Mouse (Mus musculus): ENCODE results near the gene Myh9. TPM values are rescaled to one million over a fixed set of nuclear protein-coding genes. Genes with fewer than 3 reads are reported as not detected.
"Not testable (repeated sequence)": the region's sequence is repeated elsewhere in the genome, so short reads cannot be mapped to it uniquely, and the experiment has no call there.

Myh9 gene
- polyA plus RNA-seq, 1 experiment from 2014 or later = 36.8 TPM

DNA sequence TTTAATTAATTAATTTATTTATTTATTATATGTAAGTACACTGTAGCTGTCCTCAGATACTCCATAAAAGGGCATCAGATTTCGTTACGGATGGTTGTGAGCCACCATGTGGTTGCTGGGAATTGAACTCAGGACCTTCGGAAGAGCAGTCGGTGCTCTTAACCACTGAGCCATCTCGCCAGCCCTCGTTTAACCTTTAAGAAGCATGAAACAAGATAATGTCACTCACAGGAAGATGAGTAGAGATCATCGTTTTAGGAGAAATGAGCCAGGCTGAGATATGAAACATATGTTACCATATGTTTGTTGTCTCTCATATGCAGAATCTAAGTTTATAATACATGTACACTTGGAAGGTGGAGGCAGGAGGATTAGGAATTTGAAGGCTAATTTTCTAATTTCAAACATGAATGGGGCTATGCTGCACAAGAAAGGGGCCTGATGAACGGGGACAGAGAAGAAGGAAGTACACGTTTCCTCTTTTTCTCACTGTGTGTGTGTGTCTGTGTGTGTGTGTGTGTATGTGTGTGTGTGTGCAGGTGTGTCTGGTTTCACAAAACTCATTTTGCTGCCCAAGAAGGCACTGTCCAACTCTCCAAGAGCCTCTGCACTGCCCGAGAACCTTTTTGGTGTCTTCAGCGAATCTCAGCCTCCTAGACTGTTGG lies 4.1 kb upstream of the Myh9 start:
- not testable (repeated sequence) for H3K4me3 ChIP-seq; H3K27me3 ChIP-seq (ENCODE audit: poor library complexity, severe bottlenecking); DNase-seq (ENCODE audit: extremely low spot score, low spot score); H3K27ac ChIP-seq; H3K9me3 ChIP-seq; H3K36me3 ChIP-seq (replicated peaks)
- peaks cover 27% of the 10 kb centered on the region for H3K4me1 ChIP-seq
- WGBS = 93% methylated on average over 10 of the region's 11 CpGs

DNA sequence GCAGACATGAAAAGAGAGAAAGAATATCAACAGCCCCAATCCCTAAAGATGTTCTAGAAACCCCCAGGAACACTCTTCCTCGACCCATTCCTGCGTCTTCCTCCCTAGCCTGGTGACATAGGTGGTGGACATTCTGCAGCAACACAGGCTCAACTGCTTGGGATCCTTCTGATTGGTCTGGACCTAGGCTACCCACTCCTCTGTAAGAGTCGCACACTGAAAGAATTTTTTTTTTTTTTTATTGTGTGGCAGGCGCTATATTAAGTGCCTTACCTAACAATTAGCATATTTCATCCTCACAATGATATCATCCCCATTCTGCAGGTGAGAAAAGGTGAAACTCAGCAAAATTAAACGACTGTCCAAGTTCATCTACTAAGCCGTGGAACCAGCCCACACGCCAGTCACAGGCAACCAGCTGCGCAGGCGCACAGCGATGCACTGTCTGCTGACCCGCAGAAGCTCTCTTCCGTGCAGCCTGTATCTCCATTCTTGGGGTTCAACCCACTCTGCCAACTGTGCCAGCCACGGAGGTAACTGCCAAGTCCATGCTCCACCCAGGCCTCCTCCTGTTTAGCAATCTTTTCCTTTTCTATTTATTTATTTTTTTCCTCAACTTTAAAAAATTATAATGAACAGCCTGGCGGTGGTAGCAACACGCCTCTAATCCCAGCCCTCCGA lies 3.1 kb upstream of the Myh9 start:
- H3K27ac ChIP-seq = no peak overlapping the region
- H3K27me3 ChIP-seq (ENCODE audit: poor library complexity, severe bottlenecking) = no peaks in the 10 kb centered on the region
- no peak for DNase-seq (ENCODE audit: extremely low spot score, low spot score)
- H3K4me1 ChIP-seq = peaks cover 33% of the 10 kb centered on the region
- H3K9me3 ChIP-seq = no peaks in the 10 kb centered on the region
- 90% methylated on average over 16 of the region's 16 CpGs for WGBS
- H3K36me3 ChIP-seq (replicated peaks) = no peaks in the 10 kb centered on the region
- no peak overlapping the region for H3K4me3 ChIP-seq

DNA sequence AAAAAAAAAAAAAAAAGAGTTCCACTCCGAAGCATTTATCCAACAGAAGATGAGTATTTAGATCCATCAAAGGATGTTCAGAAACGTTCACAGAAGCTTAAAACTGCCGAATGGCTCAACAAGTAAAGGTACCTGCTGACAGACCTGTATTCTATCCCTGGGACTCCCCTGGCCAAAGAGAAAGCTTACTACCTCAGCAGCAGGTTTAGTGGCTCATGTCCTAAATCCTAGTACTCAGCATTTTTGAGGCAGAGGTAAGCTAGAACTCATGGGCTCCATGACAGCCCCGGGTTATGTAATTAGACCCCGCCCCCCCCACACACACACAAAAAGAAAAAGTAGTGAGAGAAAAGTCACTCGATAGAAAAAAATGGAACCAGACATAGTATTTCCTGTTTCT lies 2.1 kb upstream of the Myh9 start:
- WGBS = 81% methylated on average over 6 of the region's 6 CpGs
- Histone ChIP-seq H3K36me3 (replicated peaks) (no peaks in the 10 kb centered on the region), H3K4me3 (no peak overlapping the region), H3K27me3 (ENCODE audit: poor library complexity, severe bottlenecking) (no peaks in the 10 kb centered on the region), H3K27ac (no peak overlapping the region), H3K4me1 (peaks cover 36% of the 10 kb centered on the region), H3K9me3 (no peaks in the 10 kb centered on the region)
- no peak for DNase-seq (ENCODE audit: extremely low spot score, low spot score)

DNA sequence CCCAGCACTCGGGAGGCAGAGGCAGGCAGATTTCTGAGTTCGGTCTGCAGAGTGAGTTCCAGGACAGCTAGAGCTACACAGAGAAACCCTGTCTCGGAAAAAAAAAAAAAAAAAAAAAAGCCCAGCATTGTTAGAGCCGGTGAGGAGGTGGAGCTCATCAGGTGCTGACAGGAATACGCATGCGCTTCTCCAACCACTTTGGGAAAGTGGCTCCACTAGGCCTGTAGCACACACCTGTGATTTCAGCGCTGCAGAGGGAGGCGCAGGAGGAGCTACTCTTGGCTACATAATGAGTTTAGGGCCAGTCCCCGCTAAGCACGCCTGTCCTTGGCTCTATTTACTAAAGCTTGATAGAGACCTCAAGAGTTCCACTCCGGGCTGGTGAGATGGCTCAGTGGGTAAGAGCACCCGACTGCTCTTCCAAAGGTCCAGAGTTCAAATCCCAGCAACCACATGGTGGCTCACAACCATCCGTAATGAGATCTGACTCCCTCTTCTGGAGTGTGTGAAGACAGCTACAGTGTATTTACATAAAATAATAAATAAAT lies 1.6 kb upstream of the Myh9 start:
- H3K9me3 ChIP-seq; H3K27ac ChIP-seq; H3K27me3 ChIP-seq (ENCODE audit: poor library complexity, severe bottlenecking); H3K36me3 ChIP-seq (replicated peaks); H3K4me3 ChIP-seq; DNase-seq (ENCODE audit: extremely low spot score, low spot score): not testable (repeated sequence)
- 70% methylated on average over 13 of the region's 13 CpGs for WGBS
- peaks cover 38% of the 10 kb centered on the region for H3K4me1 ChIP-seq

DNA sequence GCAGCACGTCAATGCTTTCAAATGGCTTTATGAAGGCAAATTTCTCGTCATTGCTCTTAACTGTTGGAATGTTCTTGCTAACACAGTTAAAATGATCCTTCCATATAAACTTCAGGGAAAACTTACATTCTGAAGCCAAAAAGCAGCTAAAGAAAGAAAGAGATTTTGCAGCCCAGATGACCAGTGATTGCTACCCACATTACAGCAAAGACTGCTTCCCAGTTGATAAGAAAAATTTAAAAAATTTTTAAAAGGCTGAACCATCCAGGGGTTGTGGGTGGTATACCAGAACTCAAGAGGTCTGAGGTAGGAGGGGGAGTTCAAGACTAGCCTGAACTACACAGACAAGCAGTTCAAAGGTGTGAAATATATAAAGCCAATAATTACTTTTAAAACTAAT lies 1.1 kb upstream of the Myh9 start:
- Histone ChIP-seq H3K36me3 (replicated peaks) (no peaks in the 10 kb centered on the region), H3K27ac (no peak overlapping the region), H3K4me3 (peak overlapping the region; percentile 90), H3K9me3 (no peaks in the 10 kb centered on the region), H3K27me3 (ENCODE audit: poor library complexity, severe bottlenecking) (no peaks in the 10 kb centered on the region), H3K4me1 (peaks cover 43% of the 10 kb centered on the region)
- DNase-seq (ENCODE audit: extremely low spot score, low spot score) = no peak
- 38% methylated on average over 2 of the region's 2 CpGs for WGBS

DNA sequence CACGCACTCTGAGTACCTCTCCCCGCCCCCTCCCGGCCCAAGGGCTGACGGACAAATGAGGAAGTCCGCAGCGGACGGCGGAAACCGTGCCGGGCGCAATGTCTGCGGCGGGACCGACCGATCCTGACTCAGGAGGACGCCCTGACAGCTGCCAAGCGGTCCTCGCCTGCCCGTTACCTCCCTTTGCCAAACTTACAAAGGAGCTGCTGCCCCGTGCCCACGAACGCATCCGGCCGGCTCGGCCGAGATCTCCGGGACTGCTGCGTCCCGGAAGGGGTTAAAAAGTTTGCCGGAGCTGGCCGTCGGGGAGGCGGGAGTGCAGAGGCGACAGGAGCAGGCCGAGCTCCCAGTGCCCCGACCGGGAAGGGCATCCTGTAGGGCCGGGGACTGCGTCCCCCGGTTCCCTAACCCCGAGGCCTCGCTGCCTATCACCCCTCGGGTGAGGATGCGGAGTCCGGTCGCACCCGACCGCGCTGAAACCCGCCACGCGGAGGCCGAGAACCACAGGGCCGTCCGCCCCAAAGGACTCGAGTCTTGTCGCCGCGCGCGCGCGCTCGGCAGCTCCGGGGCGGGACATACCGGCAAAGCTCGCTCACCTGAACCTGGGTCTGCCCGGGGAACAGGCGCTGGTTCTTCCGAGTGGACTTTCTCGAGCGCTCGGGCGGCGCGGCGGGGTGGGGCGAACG lies 471 bp downstream of the Myh9 start:
- WGBS = under 1% methylated on average over 80 of the region's 80 CpGs
- H3K27me3 ChIP-seq (ENCODE audit: poor library complexity, severe bottlenecking) = no peaks in the 10 kb centered on the region
- H3K27ac ChIP-seq = peak overlapping the region; percentile 90
- H3K9me3 ChIP-seq = no peaks in the 10 kb centered on the region
- no peaks in the 10 kb centered on the region for H3K36me3 ChIP-seq (replicated peaks)
- peaks cover 59% of the 10 kb centered on the region for H3K4me1 ChIP-seq
- DNase-seq (ENCODE audit: extremely low spot score, low spot score) = no peak
- peak overlapping the region; percentile 90 for H3K4me3 ChIP-seq

DNA sequence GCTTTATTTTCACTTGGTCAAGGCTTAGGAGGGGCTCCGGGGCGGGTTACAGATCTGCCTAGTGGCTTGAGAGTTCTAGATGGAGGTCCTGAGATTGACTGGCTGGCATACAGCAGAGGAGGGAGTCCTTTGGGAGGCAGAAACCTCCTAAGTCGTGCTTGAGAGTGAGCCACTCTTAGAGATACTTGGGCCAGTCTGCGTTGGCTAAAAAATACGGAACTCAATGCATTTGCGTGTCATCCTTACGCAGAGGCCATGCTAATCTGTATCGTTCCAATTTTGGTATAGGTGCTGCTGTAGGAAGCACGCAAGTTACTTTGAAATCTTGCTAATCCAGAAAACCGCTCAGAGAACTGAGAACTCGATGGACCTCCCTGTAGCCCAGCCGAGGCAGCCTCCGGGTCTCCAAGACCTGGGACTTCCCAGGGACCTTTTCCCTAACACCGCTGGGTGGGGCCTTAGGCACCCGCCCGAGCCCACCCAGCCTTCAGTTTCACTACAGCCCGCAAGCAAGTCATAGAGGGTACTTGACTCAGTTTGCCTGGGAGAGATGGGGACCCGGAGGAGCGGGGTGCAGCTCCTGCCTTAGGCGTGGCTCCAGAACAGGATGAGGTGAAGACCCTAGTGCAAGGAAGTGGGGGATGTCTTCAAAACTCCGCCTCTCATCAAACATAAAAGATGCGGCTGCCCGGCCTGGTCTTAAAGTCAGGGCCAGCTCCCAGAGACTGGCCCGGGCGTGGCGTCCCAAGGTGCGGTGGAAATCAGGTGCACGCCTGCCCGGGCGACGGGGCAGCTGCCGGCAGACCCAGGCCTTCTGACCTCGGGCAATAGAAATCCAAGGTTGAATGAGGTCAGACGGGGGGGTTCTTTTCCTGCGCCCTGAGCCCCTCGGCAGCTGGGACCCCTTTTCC lies 1.3 kb downstream of the Myh9 start:
- Histone ChIP-seq H3K4me1 (peaks cover 67% of the 10 kb centered on the region), H3K4me3 (peak overlapping the region; percentile 90), H3K27me3 (ENCODE audit: poor library complexity, severe bottlenecking) (no peaks in the 10 kb centered on the region), H3K9me3 (no peaks in the 10 kb centered on the region), H3K27ac (peak overlapping the region; percentile 90), H3K36me3 (replicated peaks) (peaks cover 2% of the 10 kb centered on the region; the same call in 1 of the 2 replicates)
- WGBS = 3% methylated on average over 36 of the region's 36 CpGs
- DNase-seq (ENCODE audit: extremely low spot score, low spot score) = no peak

DNA sequence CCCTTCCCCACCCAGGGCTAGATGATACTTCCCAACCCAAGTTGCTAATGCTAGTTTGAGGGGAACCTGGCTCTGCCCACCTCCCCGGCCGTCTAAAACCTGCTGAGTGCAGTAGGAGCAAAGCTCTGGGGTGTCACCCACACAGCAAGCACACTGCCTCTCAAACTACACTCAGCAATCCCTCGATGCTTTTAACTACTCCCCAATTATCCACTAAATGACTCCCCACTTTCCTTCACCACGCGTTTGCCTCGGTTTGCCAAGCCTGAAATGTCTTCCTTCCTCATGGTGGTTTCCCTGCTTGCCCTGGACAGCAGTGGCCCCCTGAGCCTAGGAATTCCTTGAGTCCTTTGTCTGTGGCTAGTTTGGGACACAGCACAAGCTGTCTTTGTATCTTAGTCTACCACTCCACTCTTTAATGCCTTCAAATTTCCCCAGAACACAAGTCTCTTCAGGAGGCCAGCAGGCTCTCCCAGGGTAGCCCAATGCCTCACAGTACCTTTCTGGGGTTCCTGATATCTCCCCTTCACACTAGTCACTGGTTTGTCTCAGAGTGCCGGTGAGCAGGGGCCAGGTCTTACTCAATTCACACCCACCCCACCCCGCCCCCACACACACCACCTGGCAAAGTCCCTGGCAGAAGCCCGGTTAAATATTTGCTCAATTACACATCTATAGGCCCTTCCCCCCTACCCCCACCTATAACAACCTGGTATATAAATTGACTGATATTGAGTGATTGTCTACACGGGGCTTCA lies 2.3 kb downstream of the Myh9 start:
- 8% methylated on average over 10 of the region's 10 CpGs for WGBS
- Histone ChIP-seq H3K27ac (peak overlapping the region; percentile 90), H3K4me3 (peak overlapping the region; percentile 90), H3K9me3 (no peaks in the 10 kb centered on the region), H3K27me3 (ENCODE audit: poor library complexity, severe bottlenecking) (no peaks in the 10 kb centered on the region), H3K36me3 (replicated peaks) (peaks cover 2% of the 10 kb centered on the region), H3K4me1 (peaks cover 77% of the 10 kb centered on the region)
- no peak for DNase-seq (ENCODE audit: extremely low spot score, low spot score)

DNA sequence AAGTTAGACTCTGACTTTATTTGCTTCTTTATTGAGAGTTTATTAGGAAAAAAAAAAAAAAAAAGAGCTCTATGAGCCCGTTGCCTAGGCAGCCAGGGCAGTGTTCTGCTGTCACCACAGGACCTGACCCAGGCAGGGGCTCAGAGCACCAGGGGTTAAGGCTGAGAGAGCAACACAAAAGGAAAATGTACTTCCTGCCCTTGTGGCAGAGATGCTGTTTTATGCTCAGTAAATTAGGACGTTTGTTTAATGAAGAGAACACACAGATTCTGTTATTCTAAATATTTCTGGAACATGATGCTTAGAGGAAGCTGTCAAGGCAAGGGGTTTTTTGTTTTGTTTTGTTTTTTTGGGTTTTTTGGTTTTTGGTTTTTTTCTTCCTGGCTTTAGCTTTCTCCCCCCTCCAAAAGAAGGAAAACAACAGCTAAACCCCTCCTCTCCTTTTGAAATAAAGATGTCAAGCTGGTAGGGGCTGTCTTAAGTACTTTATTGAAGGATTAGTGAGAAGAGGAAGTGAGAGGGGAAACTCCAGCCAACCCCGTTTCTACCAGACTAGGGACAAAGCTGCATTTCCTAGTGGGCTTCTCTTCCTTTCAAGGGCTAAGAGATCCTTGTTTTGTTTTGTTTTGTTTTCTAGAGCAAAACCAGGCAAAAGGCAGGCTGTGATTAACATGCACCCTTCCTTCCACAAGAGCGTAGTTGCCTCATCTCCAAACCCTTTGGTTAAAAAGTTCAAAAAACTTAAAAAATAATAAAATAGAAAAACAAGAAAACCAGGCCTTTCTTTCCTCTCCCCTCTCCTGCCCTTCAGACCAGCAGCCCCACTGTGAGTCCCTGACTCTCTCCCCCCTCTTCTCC lies 3.2 kb downstream of the Myh9 start:
- Histone ChIP-seq H3K4me1 (peaks cover 86% of the 10 kb centered on the region), H3K4me3 (peak overlapping the region; percentile 90), H3K9me3 (no peaks in the 10 kb centered on the region), H3K27ac (peak overlapping the region; percentile 90), H3K36me3 (replicated peaks) (peaks cover 11% of the 10 kb centered on the region), H3K27me3 (ENCODE audit: poor library complexity, severe bottlenecking) (no peaks in the 10 kb centered on the region)
- 7% methylated on average over 4 of the region's 4 CpGs for WGBS
- no peak for DNase-seq (ENCODE audit: extremely low spot score, low spot score)

DNA sequence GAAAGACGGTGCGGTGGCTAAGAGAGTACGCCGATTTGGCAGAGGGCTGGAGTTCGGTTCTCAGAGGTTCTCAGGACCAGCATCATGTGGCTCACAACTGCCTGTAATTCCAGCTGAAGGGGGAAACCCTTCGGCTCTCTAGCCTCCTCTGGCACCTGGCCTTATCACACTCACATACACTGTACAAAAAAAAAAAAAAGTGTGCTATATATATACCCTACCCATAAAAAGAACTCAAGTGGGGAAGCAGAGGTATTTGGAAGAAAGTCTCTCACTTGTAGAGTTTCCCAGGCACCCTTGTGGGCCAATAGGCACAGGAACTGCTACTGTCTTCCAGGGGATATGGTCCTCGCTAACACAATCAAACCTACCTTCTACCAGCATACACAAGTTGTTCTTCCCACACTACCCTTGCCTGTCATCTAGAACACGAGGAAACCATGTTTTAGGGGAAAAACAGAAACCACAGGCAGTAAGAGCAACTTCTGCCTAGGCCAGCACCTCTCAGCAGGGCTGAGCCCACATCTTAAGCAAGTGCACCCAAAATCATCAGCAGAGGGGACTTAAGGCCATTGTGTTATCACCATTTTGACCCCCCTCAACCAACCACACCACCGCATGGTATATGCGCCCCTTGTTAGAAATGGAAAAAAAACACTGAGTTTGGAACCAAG lies 4.4 kb downstream of the Myh9 start:
- Histone ChIP-seq H3K36me3 (replicated peaks) (peaks cover 17% of the 10 kb centered on the region), H3K4me1 (peaks cover 82% of the 10 kb centered on the region), H3K27ac (peak overlapping the region; percentile 90; the same call in 1 of the 2 replicates), H3K9me3 (no peaks in the 10 kb centered on the region), H3K4me3 (peak overlapping the region; percentile 90; the same call in 1 of the 2 replicates), H3K27me3 (ENCODE audit: poor library complexity, severe bottlenecking) (no peaks in the 10 kb centered on the region)
- 74% methylated on average over 10 of the region's 10 CpGs for WGBS
- DNase-seq (ENCODE audit: extremely low spot score, low spot score) = no peak

All from forebrain, embryonic 10.5 days (tissue).